Mouse (Mus musculus) spleen, embryonic (tissue): Measurements from ENCODE around the gene Ddit4.

ENCODE experiments used
- CTCF ChIA-PET: fragments of 350-600 bp; sonication (Branson Sonifier 250); formaldehyde crosslinking; loops from one replicate; lab custom pipeline; 2022; lab: Charles Lee

Gene Ddit4

GRCm38 (mm10) chr10:59924305-59924704, 27.3 kb downstream of the Ddit4 start:
- CTCF ChIA-PET, result no interaction called here

DNA sequence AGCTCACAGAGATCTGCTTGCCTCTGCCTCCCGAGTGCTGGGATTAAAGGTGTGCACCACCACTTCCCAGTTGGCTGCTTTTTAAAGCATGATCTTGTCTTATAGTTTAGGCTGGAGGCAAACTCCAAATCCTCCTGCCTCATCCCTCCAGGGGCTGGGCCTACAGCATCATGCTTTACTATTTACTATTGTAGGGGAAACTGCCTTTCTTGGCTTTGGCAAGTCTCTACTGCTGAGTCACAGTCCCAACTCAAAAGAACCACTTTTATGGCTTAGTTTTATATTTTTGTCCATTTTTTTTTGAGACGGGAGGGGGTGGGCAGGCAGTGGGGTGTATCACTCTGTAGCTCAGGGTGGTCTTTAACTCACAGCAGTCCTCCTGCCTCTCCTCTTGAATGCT, 28.1 kb downstream of the Ddit4 start:
- CTCF ChIA-PET, result interaction anchor here (0.7 kb wide), 1 partner anchor 56 kb away, joined by 5 read pairs; no protein-coding TSS in a partner anchor

GRCm38 (mm10) chr10:59920810-59921681, 30.6 kb downstream of the Ddit4 start:
- CTCF ChIA-PET, result interaction anchor here (1.0 kb wide), 1 partner anchor 22 kb away, joined by 3 read pairs; no protein-coding TSS in a partner anchor

GRCm38 (mm10) chr10:59920485-59920809, 31.2 kb downstream of the Ddit4 start:
- CTCF ChIA-PET, result interaction anchor here (1.0 kb wide), 1 partner anchor 21 kb away, joined by 3 read pairs; no protein-coding TSS in a partner anchor

GRCm38 (mm10) chr10:59919494-59920181, 32.0 kb downstream of the Ddit4 start:
- CTCF ChIA-PET, result interaction anchor here (0.7 to 1.0 kb wide), 3 partner anchors 10 to 523 kb away, joined by 3 to 4 read pairs (median 3); no protein-coding TSS in a partner anchor

DNA sequence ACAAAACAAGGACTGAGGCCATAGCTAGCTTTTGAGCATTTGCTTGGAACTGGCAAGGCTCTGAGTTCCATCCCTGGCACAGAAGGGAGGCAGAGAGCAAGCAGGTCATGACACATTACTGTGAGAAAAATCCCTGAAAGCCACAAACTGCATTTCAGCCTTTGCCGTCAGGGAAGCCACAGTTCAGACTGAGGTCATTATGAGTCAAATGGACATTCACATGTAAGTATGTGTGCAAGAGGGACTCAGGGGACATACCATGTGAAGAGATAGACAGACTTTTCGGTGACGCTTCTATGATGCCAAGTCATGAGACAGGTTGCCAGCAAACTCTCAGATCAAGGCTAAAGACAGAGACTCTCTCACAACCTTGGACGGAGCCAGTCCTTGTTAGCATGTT, 33.5 kb downstream of the Ddit4 start:
- CTCF ChIA-PET, result no interaction called here

GRCm38 (mm10) chr10:59916649-59917048, 35.0 kb downstream of the Ddit4 start:
- CTCF ChIA-PET, result interaction anchor here (1.0 kb wide), 1 partner anchor 30 kb away, joined by 3 read pairs; no protein-coding TSS in a partner anchor

- CTCF ChIA-PET, result interaction anchor here (1.0 kb wide), 1 partner anchor 30 kb away, joined by 3 read pairs; no protein-coding TSS in a partner anchor
These were observed 35.5 kb downstream of the Ddit4 start for GRCm38 (mm10) chr10:59916159-59916558.

DNA sequence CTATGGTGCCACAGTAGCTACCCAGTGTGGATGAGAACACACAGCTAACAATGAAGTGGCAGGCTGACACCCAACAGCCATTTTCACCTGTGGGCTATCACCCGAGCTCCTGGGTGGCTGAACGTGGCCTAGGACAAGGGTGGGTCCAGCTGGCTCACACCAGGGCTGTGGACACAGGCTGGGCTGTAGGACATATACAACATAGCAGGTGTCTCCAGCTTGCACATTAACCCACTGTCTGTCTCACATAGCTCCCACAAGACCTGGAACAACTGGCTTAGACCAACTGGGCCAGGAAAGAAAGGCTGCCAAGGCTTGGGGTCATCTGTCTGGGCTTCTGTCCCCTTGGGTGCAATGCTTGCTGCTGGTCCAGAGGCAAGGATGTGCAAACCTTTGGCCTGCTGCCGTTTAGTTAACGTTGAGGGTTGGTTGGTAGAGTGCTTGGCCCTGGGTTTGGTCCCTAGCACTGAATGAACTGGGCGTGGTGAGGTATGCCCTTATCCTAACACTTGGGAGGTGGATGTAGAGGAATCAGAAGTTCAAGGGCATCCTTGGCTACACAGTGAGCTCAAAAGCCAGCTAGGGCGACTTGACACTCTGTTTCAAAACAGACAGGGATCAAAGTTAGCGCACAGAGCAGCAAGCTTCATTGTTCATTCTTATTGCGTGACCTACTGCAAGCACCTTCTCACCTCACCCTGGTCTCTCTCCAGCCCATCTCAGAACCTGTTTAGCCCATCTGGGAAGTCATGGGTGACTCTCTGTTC, 36.3 kb downstream of the Ddit4 start:
- CTCF ChIA-PET, result no interaction called here

GRCm38 (mm10) chr10:59911561-59912198, 40.0 kb downstream of the Ddit4 start:
- CTCF ChIA-PET, result no interaction called here

DNA sequence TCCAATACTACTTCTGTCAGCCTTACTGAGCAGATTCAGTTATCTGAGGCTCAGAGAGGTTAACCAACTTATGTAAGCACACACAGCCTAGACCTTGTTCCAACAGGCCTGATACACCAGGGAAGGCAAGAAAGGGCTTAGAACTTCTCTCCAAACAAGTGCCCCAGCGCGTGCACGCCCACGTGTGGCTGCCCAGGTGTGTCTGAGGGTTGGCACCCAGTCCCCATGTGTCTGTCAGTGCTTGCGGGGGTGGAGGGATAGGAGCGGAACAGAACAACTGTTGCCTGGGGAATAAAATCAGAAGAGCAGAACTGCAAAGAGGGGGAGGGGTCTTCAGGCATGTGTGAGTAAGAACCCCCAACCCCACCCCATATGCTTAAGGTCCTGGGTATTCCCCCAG, 40.5 kb downstream of the Ddit4 start:
- CTCF ChIA-PET, result interaction anchor here (1.5 kb wide), 1 partner anchor 10 kb away, joined by 4 read pairs; no protein-coding TSS in a partner anchor

GRCm38 (mm10) chr10:59909357-59909847, 42.2 kb downstream of the Ddit4 start:
- CTCF ChIA-PET, result interaction anchor here (0.5 to 1.5 kb wide), 6 partner anchors 8 to 41 kb away, joined by 3 to 16 read pairs (median 4); no protein-coding TSS in a partner anchor

DNA sequence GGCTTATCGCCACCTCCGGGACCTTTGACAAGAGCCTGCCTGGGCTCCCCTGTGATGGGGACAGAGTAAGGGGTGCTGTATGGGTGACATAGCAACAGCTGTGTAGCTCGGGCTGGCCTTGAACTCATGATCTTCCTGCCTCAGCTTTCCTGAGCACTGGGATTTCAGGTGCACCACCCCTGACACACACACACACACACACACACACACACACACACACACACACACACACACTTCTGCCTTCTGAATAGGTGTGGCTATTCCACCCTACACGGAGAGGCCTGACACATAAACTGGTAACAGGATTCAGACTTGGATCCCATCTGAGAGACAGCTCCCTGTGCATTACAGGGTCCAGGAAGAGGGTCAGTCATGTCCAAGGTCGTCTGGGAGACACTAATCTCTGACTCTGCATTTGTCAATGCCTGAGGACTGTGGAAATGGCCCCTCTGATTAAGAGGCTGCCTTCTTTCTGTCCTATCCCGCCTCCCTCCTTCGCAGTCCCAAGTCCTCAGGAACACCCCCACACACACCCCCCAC, 42.8 kb downstream of the Ddit4 start:
- CTCF ChIA-PET, result interaction anchor here (0.5 to 0.8 kb wide), 5 partner anchors 9 to 82 kb away, joined by 3 to 16 read pairs (median 5); no protein-coding TSS in a partner anchor

DNA sequence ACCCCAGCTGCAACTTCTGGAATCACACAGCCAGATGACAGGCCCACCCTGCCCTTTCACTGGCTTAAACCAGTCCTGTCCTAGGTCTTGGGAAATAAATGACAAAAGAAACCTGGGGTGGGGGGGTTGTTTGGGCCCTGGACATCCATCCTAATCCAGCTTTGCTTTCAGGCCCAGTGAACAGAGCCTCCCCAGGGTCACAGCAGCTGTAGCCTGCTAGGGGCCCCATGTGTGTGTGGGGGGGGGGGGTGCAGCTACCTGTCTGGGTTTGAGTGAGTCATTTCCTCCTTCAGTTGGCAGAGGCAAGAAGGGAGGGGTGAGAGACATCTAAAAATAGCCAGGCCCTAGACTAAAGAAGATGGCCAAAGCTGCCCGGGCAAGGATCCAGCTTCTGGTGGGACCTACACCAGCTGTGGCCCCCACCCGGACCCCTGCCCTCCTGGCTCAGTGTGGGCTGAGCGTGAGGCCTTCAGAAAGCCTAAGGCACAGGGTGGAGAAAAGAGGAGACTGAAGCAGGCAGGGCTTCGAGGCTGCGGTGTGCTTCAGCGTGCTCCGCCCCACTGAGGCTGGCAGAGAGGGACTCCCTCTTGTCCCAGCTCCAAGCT, 43.8 kb downstream of the Ddit4 start:
- CTCF ChIA-PET, result no interaction called here

DNA sequence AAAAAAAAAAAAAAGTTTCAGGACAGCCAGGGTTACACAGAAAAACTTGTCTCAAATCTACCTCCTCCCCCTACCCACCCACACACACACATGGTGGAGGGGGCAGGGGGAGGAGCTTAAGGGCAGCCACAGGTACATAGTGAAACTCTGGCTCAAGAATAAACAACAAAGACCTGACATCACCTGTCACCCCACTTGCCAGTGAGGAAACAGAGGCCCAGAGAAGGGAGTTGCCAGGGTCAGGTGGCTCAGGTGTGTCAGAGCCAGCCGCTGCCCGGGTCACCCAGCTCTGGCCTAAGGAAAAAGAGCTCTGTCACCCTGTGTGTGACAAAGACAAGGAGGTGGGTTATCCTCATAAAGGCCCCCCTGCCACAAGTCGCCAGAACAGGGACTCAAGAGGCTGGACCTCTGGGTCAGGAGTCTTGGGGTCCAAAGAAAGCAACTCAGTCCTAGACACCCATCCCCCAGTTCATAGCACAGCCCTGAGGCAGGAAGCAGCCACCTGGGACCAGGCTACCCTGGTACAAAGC, 44.5 kb downstream of the Ddit4 start:
- CTCF ChIA-PET, result interaction anchor here (0.7 to 1.1 kb wide), 3 partner anchors 44 to 579 kb away, joined by 3 to 12 read pairs (median 4); partner anchors contain the start of gene Ddit4

GRCm38 (mm10) chr10:59903170-59903569, 48.5 kb downstream of the Ddit4 start:
- CTCF ChIA-PET, result interaction anchor here (1.1 kb wide), 1 partner anchor 23 kb away, joined by 3 read pairs; no protein-coding TSS in a partner anchor

GRCm38 (mm10) chr10:59902606-59902990, 49.0 kb downstream of the Ddit4 start:
- CTCF ChIA-PET, result interaction anchor here (0.6 kb wide), 1 partner anchor 87 kb away, joined by 3 read pairs; no protein-coding TSS in a partner anchor

DNA sequence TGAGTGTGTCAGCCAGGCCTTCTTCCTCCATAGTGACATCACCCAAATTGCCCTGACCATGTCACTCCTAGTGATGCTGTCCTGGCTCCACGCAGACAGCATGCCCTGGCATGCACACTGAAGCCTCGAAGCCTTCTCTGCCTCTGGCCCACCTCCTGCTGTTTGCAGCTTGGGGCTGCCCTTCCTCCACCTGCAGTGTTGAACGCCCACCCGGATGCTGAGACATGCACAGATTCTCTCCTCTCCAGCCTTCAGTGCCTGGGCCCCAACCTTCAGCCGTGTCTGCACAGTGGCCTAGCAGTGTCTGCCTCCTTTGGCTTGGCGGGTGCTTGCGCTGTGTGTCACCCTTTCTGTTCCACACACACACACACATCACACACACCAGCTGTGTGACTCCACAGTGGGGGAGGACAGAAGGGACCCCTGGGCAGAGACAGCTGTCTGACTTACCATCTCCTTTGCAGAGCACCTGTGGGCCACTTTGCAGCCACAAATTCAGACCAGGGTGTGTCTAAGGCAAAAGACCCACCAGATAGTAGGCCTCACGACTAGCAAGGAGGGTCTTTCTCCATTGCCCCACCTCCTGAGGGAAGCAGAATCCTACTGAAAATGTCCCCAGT, 49.5 kb downstream of the Ddit4 start:
- CTCF ChIA-PET, result interaction anchor here (0.6 to 1.3 kb wide), 2 partner anchors 8 to 87 kb away, joined by 3 to 4 read pairs; no protein-coding TSS in a partner anchor

GRCm38 (mm10) chr10:59901463-59901862, 50.2 kb downstream of the Ddit4 start:
- CTCF ChIA-PET, result interaction anchor here (1.0 to 1.3 kb wide), 2 partner anchors 9 to 80 kb away, joined by 4 to 6 read pairs; no protein-coding TSS in a partner anchor
